Mouse (Mus musculus) neural tube, embryonic 10.5 days (tissue): ENCODE data around the gene Lrcol1.

Source experiments
- DNase-seq: peaks from one replicate; pipeline ENCODE4 v3.0.0-alpha.2; 2017; ENCODE audit warnings: low spot score; ENCODE audit errors: extremely low spot score

Lrcol1 gene

GRCm38 (mm10) chr5:110385263-110385662 lies 40.7 kb downstream of the Lrcol1 start:
- no peak for DNase-seq

- DNase-seq: peak; percentile 80
These were observed 42.1 kb downstream of the Lrcol1 start for GRCm38 (mm10) chr5:110386371-110387330.

GRCm38 (mm10) chr5:110387332-110387731 lies 42.8 kb downstream of the Lrcol1 start:
- no peak for DNase-seq

- no peak for DNase-seq
These were observed 46.1 kb downstream of the Lrcol1 start for GRCm38 (mm10) chr5:110390631-110391030.

- DNase-seq: no peak
These were observed 48.2 kb downstream of the Lrcol1 start for GRCm38 (mm10) chr5:110392727-110393126.

- DNase-seq: no peak
These were observed 50.6 kb downstream of the Lrcol1 start for GRCm38 (mm10) chr5:110395006-110395661.

GRCm38 (mm10) chr5:110401101-110401500 lies 56.6 kb downstream of the Lrcol1 start:
- DNase-seq: no peak

GRCm38 (mm10) chr5:110402557-110402956 lies 58.0 kb downstream of the Lrcol1 start:
- DNase-seq: no peak

- DNase-seq: no peak
These were observed 59.4 kb downstream of the Lrcol1 start for GRCm38 (mm10) chr5:110403931-110404330.
